Mouse (Mus musculus): ENCODE results near the gene Gm9745. TPM values are rescaled to one million over a fixed set of nuclear protein-coding genes. Genes with fewer than 3 reads are reported as not detected.
"Not testable (repeated sequence)": the region's sequence is repeated elsewhere in the genome, so short reads cannot be mapped to it uniquely, and the experiment has no call there.

The Gm9745 gene
- total RNA-seq, 2 experiments from 2014 or later, result not detected

DNA sequence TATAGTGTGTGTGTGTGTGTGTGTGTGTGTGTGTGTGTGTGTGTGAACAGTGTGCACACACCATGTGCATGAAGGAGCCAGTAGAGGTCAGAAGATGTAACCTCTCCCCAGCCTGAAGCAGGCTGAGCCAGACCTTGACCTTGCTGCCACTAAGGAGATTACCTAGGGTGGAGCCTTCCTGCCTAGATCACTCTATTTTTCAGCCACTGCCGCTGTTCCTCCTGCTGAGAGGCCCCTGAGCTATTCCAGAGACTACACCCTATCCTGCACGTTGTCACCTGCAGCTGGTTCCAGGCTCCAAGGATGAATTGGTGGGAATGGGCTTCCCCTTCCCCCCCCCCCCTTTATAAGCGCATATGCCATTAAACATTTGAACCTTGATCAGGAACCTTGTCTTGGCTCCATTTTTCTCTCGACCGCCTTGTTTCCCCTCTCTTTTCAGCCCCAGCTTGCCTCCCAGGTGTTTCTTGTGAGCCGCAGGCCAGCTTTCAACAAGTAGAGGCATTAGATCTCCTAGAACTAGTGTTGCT, 10.4 kb downstream of the Gm9745 start:
- DNase-seq; intact Hi-C loops (cut with DNase I): not testable (repeated sequence)

GRCm38 (mm10) chr13:8933499-8933898, 14.5 kb downstream of the Gm9745 start:
- DNase-seq, result no peak
- intact Hi-C loops (cut with DNase I), result no loop called here

- intact Hi-C loops (cut with DNase I), result not testable (repeated sequence)
Measured at GRCm38 (mm10) chr13:8913890-8914289, 34.1 kb downstream of the Gm9745 start.

DNA sequence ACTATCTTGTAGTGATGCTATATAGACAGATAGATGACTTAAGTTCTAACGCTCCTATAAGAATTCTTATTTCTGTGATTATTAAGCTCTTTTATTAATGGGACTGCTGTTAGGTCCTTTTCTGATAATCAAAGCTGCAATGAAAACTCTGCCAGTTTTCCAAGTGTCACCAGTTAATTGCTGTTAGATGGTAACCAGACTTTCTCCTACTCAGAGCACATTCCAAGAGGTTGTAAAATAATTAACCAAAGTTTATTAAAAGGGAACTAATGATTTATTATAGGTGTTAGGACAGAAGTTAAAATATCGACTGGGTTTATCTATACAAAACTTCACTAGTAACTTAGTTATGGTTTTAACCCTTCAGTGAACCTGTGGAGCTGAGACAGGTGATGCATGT, 42.0 kb downstream of the Gm9745 start:
- intact Hi-C loops (cut with DNase I); DNase-seq: not testable (repeated sequence)

More at GRCm38 (mm10) chr13:8913890-8914289, 34.1 kb downstream of the Gm9745 start:
- DNase-seq, result not testable (repeated sequence)

Small RNA genes lying within 50 kb of the gene (microRNA-seq; reads per million reads assigned to microRNA genes)
- gene Gm22750 (ENCODE audit: borderline number of aligned reads in 2 of 2), result 0 reads per million in 2 experiments

Other genes with a start within 250 kb of the Gm9745 start
- 10 to 100 TPM; 32.8 to 35.2 TPM for gene Wdr37, start 76.3 kb downstream of the Gm9745 start, total RNA-seq (2021)
- gene Idi1, start 62.7 kb downstream of the Gm9745 start, total RNA-seq (2021), result 1 to 10 TPM; 4.9 to 5.1 TPM
- gene Idi2, start 4.6 kb upstream of the Gm9745 start, total RNA-seq (2021), result not detected
- gene Gtpbp4, start 47.9 kb upstream of the Gm9745 start, total RNA-seq (2021), result 10 to 100 TPM; 39.5 to 42.0 TPM
- gene Larp4b, start 145.7 kb upstream of the Gm9745 start, total RNA-seq (2021), result 10 to 100 TPM; 65.5 to 74.2 TPM